Mouse (Mus musculus) midbrain, embryonic 15.5 days (tissue): ENCODE data around the gene C530025M09Rik. TPM values are rescaled to one million over a fixed set of nuclear protein-coding genes. Genes with fewer than 3 reads are reported as not detected.

ENCODE experiments used
- polyA plus RNA-seq: library from polyadenylated mRNA; unstranded; fragments of >200 nt; fragmentation: Nextera tagmentation; extraction: Ambion mirVana; gene quantifications from 2 replicates; pipeline ENCODE4 v1.2.1, GENCODE M21; 2015

C530025M09Rik gene
- polyA plus RNA-seq, 1 experiment from 2014 or later: 1.3 TPM

Other genes with a start within 250 kb of the C530025M09Rik start
- gene Syndig1, start 2.0 kb downstream of the C530025M09Rik start, polyA plus RNA-seq: 21.2 and 21.5 TPM in 2 replicates